24 mouse cellular contexts compared by ENCODE assay signal in the genomic region with DNA sequence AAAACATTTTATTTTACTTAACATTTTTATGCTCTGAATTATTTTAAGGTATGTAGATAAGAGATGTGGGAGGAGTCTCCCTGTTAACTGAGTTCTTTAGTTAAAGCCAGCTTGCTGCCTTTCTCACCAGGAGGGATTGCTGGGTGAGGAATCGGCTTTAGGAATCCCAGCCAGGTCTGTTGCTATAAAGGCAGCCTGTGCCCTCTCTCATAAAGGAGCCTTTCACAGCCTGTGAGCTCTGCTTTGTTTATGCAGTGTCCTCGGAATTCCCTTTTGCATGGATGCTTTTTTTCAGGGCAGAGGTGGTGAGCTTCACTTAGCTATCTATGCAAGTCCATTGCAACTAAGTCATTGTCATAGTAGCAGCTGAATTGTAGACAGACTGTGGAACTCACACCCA.
DNase-seq lines count a peak whose midpoint lies in the region; ATAC-seq lines count a peak whose summit lies in the region.
"Had no signal": no experiment of that assay in that cellular context is flagged by ENCODE, and none has a peak within 500 bp of the region (broad histone marks: within the 10 kb centered on the region; RNA-seq: fewer than 3 reads in every experiment).

No protein-coding gene starts in this region.

- no peak overlapping the region for H3K27ac ChIP-seq in hindbrain, embryonic 11.5 days (ENCODE audit: low read depth, low read length)
- no peak overlapping the region for H3K27ac ChIP-seq in hindbrain, embryonic 16.5 days (ENCODE audit: low read depth, low read length)
- no peak overlapping the region for H3K27ac ChIP-seq in midbrain, embryonic 13.5 days
- no peak overlapping the region for H3K27ac ChIP-seq in midbrain, embryonic 15.5 days
- H3K27ac ChIP-seq in forebrain, embryonic 14.5 days (ENCODE audit: low read depth, low read length), result no peak overlapping the region
- H3K27ac ChIP-seq: embryonic facial prominence, embryonic 15.5 days; layer of hippocampus, adult 2 months; neural tube, embryonic 13.5 days; stomach, embryonic 15.5 days had no signal

- no peaks in the 10 kb centered on the region for H3K36me3 ChIP-seq in hindbrain, embryonic 11.5 days (ENCODE audit: control insufficient read depth, insufficient read depth, low read length)
- H3K36me3 ChIP-seq in hindbrain, embryonic 16.5 days (ENCODE audit: control insufficient read depth, insufficient read depth, low read length), result no peaks in the 10 kb centered on the region
- H3K36me3 ChIP-seq in midbrain, embryonic 13.5 days, result no peaks in the 10 kb centered on the region
- no peaks in the 10 kb centered on the region for H3K36me3 ChIP-seq in midbrain, embryonic 15.5 days (replicated peaks)
- no peaks in the 10 kb centered on the region for H3K36me3 ChIP-seq in forebrain, embryonic 14.5 days (ENCODE audit: control insufficient read depth, insufficient read depth, low read length)
- H3K36me3 ChIP-seq: embryonic facial prominence, embryonic 15.5 days; heart, embryonic 12.5 days; neural tube, embryonic 13.5 days; stomach, embryonic 15.5 days had no signal

- no peaks in the 10 kb centered on the region for H3K4me1 ChIP-seq in hindbrain, embryonic 11.5 days (replicated peaks; ENCODE audit: control insufficient read depth, insufficient read depth, low read length)
- H3K4me1 ChIP-seq in hindbrain, embryonic 16.5 days (ENCODE audit: control insufficient read depth, insufficient read depth, low read depth, low read length), result no peaks in the 10 kb centered on the region
- H3K4me1 ChIP-seq in midbrain, embryonic 13.5 days (replicated peaks), result peaks cover 13% of the 10 kb centered on the region
- H3K4me1 ChIP-seq in midbrain, embryonic 15.5 days, result 0 out of 2 replicates have a peak, but pooled peaks cover 4% of the 10 kb centered on the region
- peaks cover 5% of the 10 kb centered on the region for H3K4me1 ChIP-seq in forebrain, embryonic 14.5 days (ENCODE audit: control insufficient read depth, insufficient read depth, low read length)
- H3K4me1 ChIP-seq: embryonic facial prominence, embryonic 15.5 days; heart, embryonic 12.5 days; stomach, embryonic 15.5 days had no signal

- peak; percentile 14 for DNase-seq in hindbrain, embryonic 11.5 days (ENCODE audit: low spot score)
- peak; percentile 24 for DNase-seq in forebrain, embryonic 14.5 days (ENCODE audit: low spot score)
- no peak for DNase-seq in gastrocnemius, postnatal 25 days
- DNase-seq in gastrocnemius, adult 18-20 months (ENCODE audit: low spot score), result no peak
- DNase-seq: cerebellum, adult 9-10 months; heart, adult 11 months; heart, postnatal 14 days; kidney, adult 18-20 months; kidney, postnatal 10 days; left cerebral cortex, postnatal 4 days; lung, adult 18-20 months; lung, postnatal 14 days; right cerebral cortex, postnatal 14 days; thymus, adult 18-20 months had no signal

- no peaks in the 10 kb centered on the region for H3K27me3 ChIP-seq in hindbrain, embryonic 11.5 days (ENCODE audit: control insufficient read depth, insufficient read depth, low read length)
- H3K27me3 ChIP-seq in hindbrain, embryonic 16.5 days (replicated peaks; ENCODE audit: control insufficient read depth, insufficient read depth, low read length), result no peaks in the 10 kb centered on the region
- H3K27me3 ChIP-seq in midbrain, embryonic 13.5 days, result no peaks in the 10 kb centered on the region
- H3K27me3 ChIP-seq in midbrain, embryonic 15.5 days (replicated peaks), result no peaks in the 10 kb centered on the region
- no peaks in the 10 kb centered on the region for H3K27me3 ChIP-seq in forebrain, embryonic 14.5 days (replicated peaks; ENCODE audit: control insufficient read depth, insufficient read depth, low read length)
- H3K27me3 ChIP-seq: CH12.LX; embryonic facial prominence, embryonic 15.5 days; heart, embryonic 12.5 days; neural tube, embryonic 13.5 days; stomach, embryonic 15.5 days had no signal

- 4% methylated on average over 2 of the region's 2 CpGs for WGBS in hindbrain, embryonic 11.5 days
- WGBS in hindbrain, embryonic 16.5 days, result 5% methylated on average over 2 of the region's 2 CpGs
- 0% methylated on average over 2 of the region's 2 CpGs for WGBS in midbrain, embryonic 13.5 days
- WGBS in midbrain, embryonic 15.5 days, result 0% methylated on average over 2 of the region's 2 CpGs
- WGBS in forebrain, embryonic 14.5 days, result 3% methylated on average over 2 of the region's 2 CpGs

- no peak overlapping the region for H3K4me3 ChIP-seq in hindbrain, embryonic 11.5 days (ENCODE audit: low read depth, low read length)
- no peak overlapping the region for H3K4me3 ChIP-seq in hindbrain, embryonic 16.5 days (ENCODE audit: low read length)
- H3K4me3 ChIP-seq in midbrain, embryonic 13.5 days (replicated peaks), result no peak overlapping the region
- H3K4me3 ChIP-seq in midbrain, embryonic 15.5 days, result no peak overlapping the region
- no peak overlapping the region for H3K4me3 ChIP-seq in forebrain, embryonic 14.5 days (ENCODE audit: low read depth, low read length)
- H3K4me3 ChIP-seq: embryonic facial prominence, embryonic 15.5 days; heart, embryonic 12.5 days; layer of hippocampus, adult 2 months; neural tube, embryonic 13.5 days; stomach, embryonic 15.5 days had no signal

- H3K9me3 ChIP-seq in hindbrain, embryonic 11.5 days (ENCODE audit: control insufficient read depth, low read length), result no peaks in the 10 kb centered on the region
- H3K9me3 ChIP-seq in hindbrain, embryonic 16.5 days (ENCODE audit: control insufficient read depth, low read length), result no peaks in the 10 kb centered on the region
- no peaks in the 10 kb centered on the region for H3K9me3 ChIP-seq in midbrain, embryonic 13.5 days
- H3K9me3 ChIP-seq in midbrain, embryonic 15.5 days, result no peaks in the 10 kb centered on the region
- no peaks in the 10 kb centered on the region for H3K9me3 ChIP-seq in forebrain, embryonic 14.5 days (replicated peaks; ENCODE audit: control insufficient read depth, low read length)
- H3K9me3 ChIP-seq: embryonic facial prominence, embryonic 15.5 days; heart, embryonic 12.5 days; neural tube, embryonic 13.5 days; stomach, embryonic 15.5 days had no signal

- no peak overlapping the region for H3K4me2 ChIP-seq in hindbrain, embryonic 11.5 days (replicated peaks; ENCODE audit: low read depth, low read length)
- H3K4me2 ChIP-seq in hindbrain, embryonic 16.5 days (ENCODE audit: low read length), result no peak overlapping the region
- H3K4me2 ChIP-seq in midbrain, embryonic 13.5 days (replicated peaks), result no peak overlapping the region
- H3K4me2 ChIP-seq in midbrain, embryonic 15.5 days, result no peak overlapping the region
- H3K4me2 ChIP-seq in forebrain, embryonic 14.5 days (ENCODE audit: low read length), result no peak overlapping the region
- H3K4me2 ChIP-seq: embryonic facial prominence, embryonic 15.5 days; heart, embryonic 12.5 days; liver, embryonic 11.5 days; neural tube, embryonic 13.5 days; stomach, embryonic 15.5 days had no signal

- 0 out of 2 replicates have a peak, but pooled peaks have one; percentile 30 for ATAC-seq in hindbrain, embryonic 11.5 days (ENCODE audit: low FRiP score)
- no peak for ATAC-seq in hindbrain, embryonic 16.5 days
- 0 out of 2 replicates have a peak, but pooled peaks have one; percentile 14 for ATAC-seq in midbrain, embryonic 13.5 days
- ATAC-seq in midbrain, embryonic 15.5 days (replicated peaks), result no peak
- ATAC-seq in forebrain, embryonic 14.5 days, result peak; percentile 13; the same call in 1 of the 2 replicates

- H3K9ac ChIP-seq in hindbrain, embryonic 11.5 days (ENCODE audit: low read depth, low read length), result no peak overlapping the region
- no peak overlapping the region for H3K9ac ChIP-seq in hindbrain, embryonic 16.5 days (ENCODE audit: low read depth, low read length)
- H3K9ac ChIP-seq in midbrain, embryonic 13.5 days (replicated peaks), result no peak overlapping the region
- no peak overlapping the region for H3K9ac ChIP-seq in midbrain, embryonic 15.5 days
- no peak overlapping the region for H3K9ac ChIP-seq in forebrain, embryonic 14.5 days (ENCODE audit: low read length)
- H3K9ac ChIP-seq: embryonic facial prominence, embryonic 15.5 days; heart, embryonic 12.5 days; neural tube, embryonic 13.5 days; stomach, embryonic 15.5 days had no signal

Comparison
In these comparisons a context has a peak if more than half of its experiments do, and no peak if none do; other contexts are left out.
1. ATAC-seq: peak in hindbrain, embryonic 11.5 days (single experiment), midbrain, embryonic 13.5 days (single experiment) and forebrain, embryonic 14.5 days (single experiment); none in hindbrain, embryonic 16.5 days (single experiment) and midbrain, embryonic 15.5 days (single experiment).
2. DNase-seq: peak in hindbrain, embryonic 11.5 days (single experiment) and forebrain, embryonic 14.5 days (single experiment); none in gastrocnemius, postnatal 25 days (single experiment) and gastrocnemius, adult 18-20 months (single experiment).